ENCODE assay signal across 8 mouse cellular contexts in the genomic region with DNA sequence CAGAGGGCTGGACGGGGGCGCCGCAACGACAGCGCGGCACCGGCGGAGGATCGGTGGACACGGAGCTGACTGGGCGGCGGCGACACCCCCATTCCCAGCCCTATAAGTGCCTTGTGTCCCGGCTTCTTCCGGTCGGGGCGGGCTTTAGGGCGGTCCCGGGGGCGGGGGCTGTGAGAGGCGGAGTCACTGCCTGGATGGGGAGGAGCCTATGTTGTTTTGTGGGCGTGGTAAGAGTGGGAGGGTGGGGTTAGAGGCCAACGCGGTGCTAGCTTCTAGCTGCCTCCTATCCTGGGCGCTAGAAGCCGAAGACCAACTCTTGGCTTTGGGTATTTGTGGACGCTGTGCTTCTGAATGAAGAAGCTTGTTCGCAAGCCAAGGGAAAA. TPM values are rescaled to one million over a fixed set of nuclear protein-coding genes. Genes with fewer than 3 reads are reported as not detected.
DNase-seq lines count a peak whose midpoint lies in the region; ATAC-seq and TF ChIP-seq lines count a peak whose summit lies in the region.

Ern1 (minus strand) TSS at position 120 of the 383 bp plus-strand sequence.

- no peaks in the 10 kb centered on the region for H3K27me3 ChIP-seq in C2C12 (ENCODE audit: control insufficient read depth, insufficient read depth, insufficient read length)
- H3K27me3 ChIP-seq in heart, embryonic 10.5 days (ENCODE audit: insufficient read depth, poor library complexity, severe bottlenecking) = no peaks in the 10 kb centered on the region
- H3K27me3 ChIP-seq in kidney, embryonic 15.5 days = no peaks in the 10 kb centered on the region
- H3K27me3 ChIP-seq in limb, embryonic 15.5 days = no peaks in the 10 kb centered on the region
- no peaks in the 10 kb centered on the region for H3K27me3 ChIP-seq in midbrain, postnatal 0 days (ENCODE audit: insufficient read depth, low read length)

- peaks cover 47% of the 10 kb centered on the region for H3K79me2 ChIP-seq in C2C12 (ENCODE audit: control insufficient read depth, insufficient read depth)

- peak; percentile 97 for DNase-seq in brain, embryonic 14.5 days (ENCODE audit: low read depth)
- peak; percentile 99 for DNase-seq in heart, embryonic 10.5 days (ENCODE audit: low spot score)
- peak; percentile 93 for DNase-seq in midbrain, postnatal 0 days (ENCODE audit: low spot score)
- DNase-seq in spleen, postnatal 10 days (ENCODE audit: low spot score in 2 of 2) = peak; percentile 96 to 97

- H3K27ac ChIP-seq in heart, embryonic 10.5 days = peak within 1 kb of the TSS; percentile 91
- peak within 1 kb of the TSS; percentile 94 for H3K27ac ChIP-seq in kidney, embryonic 15.5 days
- H3K27ac ChIP-seq in limb, embryonic 15.5 days = peak within 1 kb of the TSS; percentile 84
- H3K27ac ChIP-seq in midbrain, postnatal 0 days (ENCODE audit: low read depth, low read length) = peak within 1 kb of the TSS; percentile 76

- no peaks in the 10 kb centered on the region for H3K36me3 ChIP-seq in C2C12 (ENCODE audit: control insufficient read depth, insufficient read depth)
- no peaks in the 10 kb centered on the region for H3K36me3 ChIP-seq in heart, embryonic 10.5 days
- H3K36me3 ChIP-seq in kidney, embryonic 15.5 days = no peaks in the 10 kb centered on the region
- no peaks in the 10 kb centered on the region for H3K36me3 ChIP-seq in limb, embryonic 15.5 days
- no peaks in the 10 kb centered on the region for H3K36me3 ChIP-seq in midbrain, postnatal 0 days (ENCODE audit: insufficient read depth, low read length)

- H3K4me2 ChIP-seq in kidney, embryonic 15.5 days = peak within 1 kb of the TSS; percentile 84
- H3K4me2 ChIP-seq in limb, embryonic 15.5 days = peak within 1 kb of the TSS; percentile 78
- H3K4me2 ChIP-seq in midbrain, postnatal 0 days (ENCODE audit: low read depth, low read length, poor library complexity, severe bottlenecking) = peak within 1 kb of the TSS; percentile 87

- peak within 1 kb of the TSS; percentile 90 for H3ac ChIP-seq in C2C12 (ENCODE audit: control insufficient read depth, insufficient read length, low read depth)

- peak within 1 kb of the TSS; percentile 68 for H3K4me3 ChIP-seq in C2C12 (ENCODE audit: insufficient read depth, poor library complexity, severe bottlenecking)
- peak within 1 kb of the TSS; percentile 89 for H3K4me3 ChIP-seq in heart, embryonic 10.5 days
- peak within 1 kb of the TSS; percentile 98 for H3K4me3 ChIP-seq in kidney, embryonic 15.5 days (replicated peaks)
- H3K4me3 ChIP-seq in limb, embryonic 15.5 days = peak within 1 kb of the TSS; percentile 98
- H3K4me3 ChIP-seq in midbrain, postnatal 0 days (ENCODE audit: low read depth, low read length) = peak within 1 kb of the TSS; percentile 97

- H3K4me1 ChIP-seq in heart, embryonic 10.5 days = peaks cover 18% of the 10 kb centered on the region
- H3K4me1 ChIP-seq in kidney, embryonic 15.5 days = peaks cover 31% of the 10 kb centered on the region
- H3K4me1 ChIP-seq in limb, embryonic 15.5 days = peaks cover 8% of the 10 kb centered on the region
- no peaks in the 10 kb centered on the region; the same call in 1 of the 2 replicates for H3K4me1 ChIP-seq in midbrain, postnatal 0 days (ENCODE audit: insufficient read depth, low read length)

- peaks cover 35% of the 10 kb centered on the region for H3K79me3 ChIP-seq in C2C12 (ENCODE audit: low read depth)

- no peak for TF ChIP-seq CTCF in C2C12 (IDR thresholded peaks at IDR 0.05; ENCODE audit: control insufficient read depth, insufficient read depth, insufficient read length)
- TF ChIP-seq CTCF in brain, embryonic 14.5 days (IDR thresholded peaks at IDR 0.05; ENCODE audit: borderline replicate concordance, extremely low read depth, insufficient read depth, insufficient read length) = no peak
- no peak for TF ChIP-seq CTCF in midbrain, postnatal 0 days (IDR thresholded peaks at IDR 0.05)

- ATAC-seq in erythroblast, adult 5-6 weeks (replicated peaks; ENCODE audit: low FRiP score, poor library complexity, severe bottlenecking) = peak; percentile 94
- ATAC-seq in kidney, embryonic 15.5 days (replicated peaks; ENCODE audit: low FRiP score) = peak; percentile 97
- ATAC-seq in limb, embryonic 15.5 days (ENCODE audit: insufficient number of reproducible peaks, low FRiP score, low TSS enrichment, low read depth) = peak; percentile 97
- ATAC-seq in midbrain, postnatal 0 days (ENCODE audit: low FRiP score) = peak; percentile 95

- no peaks in the 10 kb centered on the region for H3K9me3 ChIP-seq in heart, embryonic 10.5 days
- no peaks in the 10 kb centered on the region for H3K9me3 ChIP-seq in kidney, embryonic 15.5 days (replicated peaks)
- no peaks in the 10 kb centered on the region for H3K9me3 ChIP-seq in limb, embryonic 15.5 days
- no peaks in the 10 kb centered on the region for H3K9me3 ChIP-seq in midbrain, postnatal 0 days (ENCODE audit: low read length)

- peak; percentile 82 for TF ChIP-seq POLR2A in brain, embryonic 14.5 days (IDR thresholded peaks at IDR 0.05; ENCODE audit: borderline replicate concordance, extremely low read depth, insufficient read depth, insufficient read length, poor library complexity, severe bottlenecking)

- peak within 1 kb of the TSS; percentile 91 for H3K9ac ChIP-seq in kidney, embryonic 15.5 days
- H3K9ac ChIP-seq in limb, embryonic 15.5 days = peak within 1 kb of the TSS; percentile 91
- H3K9ac ChIP-seq in midbrain, postnatal 0 days (replicated peaks; ENCODE audit: low read length, poor library complexity, severe bottlenecking) = peak within 1 kb of the TSS; percentile 81

- WGBS in heart, embryonic 10.5 days = under 1% methylated on average over 28 of the region's 28 CpGs
- under 1% methylated on average over 28 of the region's 28 CpGs for WGBS in kidney, embryonic 15.5 days
- WGBS in limb, embryonic 15.5 days = under 1% methylated on average over 28 of the region's 28 CpGs
- WGBS in midbrain, postnatal 0 days = under 1% methylated on average over 28 of the region's 28 CpGs

TF ChIP-seq in C2C12, 6 proteins besides CTCF, POLR2A, EP300 and RAD21:
- no peak for TF ChIP-seq CEBPB (IDR thresholded peaks at IDR 0.05; ENCODE audit: low read depth)
- TF ChIP-seq USF1 (IDR thresholded peaks at IDR 0.05; ENCODE audit: low read depth) = no peak
- TF ChIP-seq MYOG (IDR thresholded peaks at IDR 0.05; ENCODE audit: control insufficient read depth, extremely low read depth, insufficient read length) = no peak
- no peak for TF ChIP-seq FOSL1 (IDR thresholded peaks at IDR 0.05; ENCODE audit: insufficient read depth, low read length, poor library complexity, severe bottlenecking)
- no peak for TF ChIP-seq MAX (IDR thresholded peaks at IDR 0.05)
- no peak for TF ChIP-seq MYOD1 (IDR thresholded peaks at IDR 0.05; ENCODE audit: control insufficient read depth, insufficient read length, low read depth)

RNA-seq across cellular contexts. Expression of gene Ern1, which starts in this region (rescaled TPM):
- polyA plus RNA-seq in C2C12 (2012; fragmentation: generic; extraction: Trizol) = 6.0 TPM
- 11.3 and 11.9 TPM in 2 replicates for polyA plus RNA-seq in brain, embryonic 14.5 days (2012; rRNA removed)
- total RNA-seq in erythroblast, adult 5-6 weeks (2015; ENCODE audit: low replicate concordance) = 7.9 and 11.1 TPM in 2 replicates
- 23.8 and 25.6 TPM in 2 replicates for total RNA-seq in erythroblast, adult 5-6 weeks (2017; ENCODE audit: low replicate concordance)
- 5.3 and 5.5 TPM in 2 replicates for polyA plus RNA-seq in heart, embryonic 10.5 days (2016; fragmentation: Nextera tagmentation; extraction: Ambion mirVana)
- polyA plus RNA-seq in kidney, embryonic 15.5 days (2015; fragmentation: Nextera tagmentation; extraction: Ambion mirVana) = 6.6 and 7.0 TPM in 2 replicates
- 5.9 and 6.6 TPM in 2 replicates for polyA plus RNA-seq in limb, embryonic 15.5 days (2015; fragmentation: Nextera tagmentation; extraction: Ambion mirVana)
- 10.1 and 10.3 TPM in 2 replicates for total RNA-seq in midbrain, postnatal 0 days (2014; rRNA removed)
- polyA plus RNA-seq in midbrain, postnatal 0 days (2015; fragmentation: Nextera tagmentation; extraction: Ambion mirVana) = 2.2 and 3.7 TPM in 2 replicates

Comparison
In these comparisons a context has a peak if more than half of its experiments do, and no peak if none do; other contexts are left out.
1. Peak in every context shown above with its lines: DNase-seq, ATAC-seq, H3K4me3 ChIP-seq and H3K27ac ChIP-seq.